Mouse (Mus musculus) embryonic fibroblast, embryonic 13.5 days (primary cell): ENCODE data around the gene Rnf152.

Experiments used
- CTCF ChIP-seq: IDR thresholded peaks from 2 replicates; pipeline ENCODE4 v1.5.1; 2011; ENCODE audit warnings: mild to moderate bottlenecking, control low read depth, low read length, moderate library complexity, borderline replicate concordance; ENCODE audit not compliant: insufficient read depth
- POLR2A ChIP-seq: IDR thresholded peaks from 2 replicates; pipeline ENCODE4 v1.6.1; 2011; ENCODE audit warnings: low read depth, mild to moderate bottlenecking, control low read depth, low read length, moderate library complexity

GRCm38 (mm10) chr1:105291859-105292258 lies 64.7 kb downstream of the Rnf152 start:
- TF ChIP-seq CTCF (no peak), POLR2A (no peak)
